Mouse (Mus musculus) effector memory CD4-positive, alpha-beta T cell, adult 5 months (primary cell): ENCODE results near the gene Bub1b. TPM values are rescaled to one million over a fixed set of nuclear protein-coding genes. Genes with fewer than 3 reads are reported as not detected.

Experiments
- polyA plus RNA-seq: library from polyadenylated mRNA; unstranded; fragments of 100-300 nt; shearing (Covaris generic); gene quantifications from one replicate; pipeline ENCODE4 v1.2.1, GENCODE M21; 2017

The Bub1b gene
- polyA plus RNA-seq: 3.3 TPM

GRCm38 (mm10) chr2:118597673-118598568 is at the start of gene Bub1b:
TSS of gene Bub1b (plus strand) at chr2:118598211.

DNA sequence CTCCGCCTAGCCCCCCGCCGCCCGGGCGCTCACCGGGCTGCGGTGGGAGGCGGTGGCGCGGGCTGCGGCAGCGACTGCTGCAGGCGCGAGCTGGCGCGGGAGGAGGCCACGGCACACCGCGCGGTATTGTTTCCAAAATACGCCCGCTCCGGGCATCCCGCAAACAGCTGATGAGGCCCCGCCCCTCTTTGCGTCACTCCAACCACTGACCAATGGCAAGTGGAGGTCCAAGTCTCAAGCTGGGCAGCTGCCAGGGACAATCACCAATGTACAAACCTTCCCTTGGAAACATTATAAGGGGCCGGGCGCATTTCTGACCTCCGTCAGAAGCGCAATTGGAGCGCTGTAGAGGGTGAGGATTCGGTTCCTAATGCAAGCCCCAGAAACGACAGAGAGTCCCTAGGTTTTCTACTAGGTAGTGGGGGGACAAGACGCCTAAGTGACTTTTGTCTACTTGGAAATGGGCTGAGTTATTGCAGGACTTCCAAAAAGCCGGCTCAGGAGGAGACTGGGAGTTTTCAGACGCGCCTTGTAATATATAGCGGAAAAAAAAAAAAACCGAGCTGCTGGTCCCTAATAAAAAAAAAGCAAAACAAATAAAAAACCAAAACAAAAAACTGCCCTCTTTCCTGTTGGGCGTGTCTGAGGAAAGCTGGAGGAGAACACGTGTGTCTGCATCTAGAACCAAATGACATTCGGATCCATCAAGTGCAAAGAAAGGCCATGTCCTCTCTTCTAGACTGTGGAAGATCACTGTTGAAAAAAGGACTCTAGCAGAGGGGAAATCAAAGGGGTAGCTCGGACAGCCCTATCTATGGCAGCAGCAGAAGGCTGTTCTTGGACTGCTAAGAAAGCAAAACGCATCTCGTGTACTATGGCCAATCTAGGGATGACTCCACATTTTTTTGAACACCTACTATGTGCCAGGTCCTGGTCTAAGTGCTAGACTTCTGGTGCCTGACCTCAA is 48.2 kb upstream of the Bub1b start, which contains the start of gene Bmf:
Gene Bmf, minus strand, starts transcription at position 181 of the 967 bp plus-strand sequence.

DNA sequence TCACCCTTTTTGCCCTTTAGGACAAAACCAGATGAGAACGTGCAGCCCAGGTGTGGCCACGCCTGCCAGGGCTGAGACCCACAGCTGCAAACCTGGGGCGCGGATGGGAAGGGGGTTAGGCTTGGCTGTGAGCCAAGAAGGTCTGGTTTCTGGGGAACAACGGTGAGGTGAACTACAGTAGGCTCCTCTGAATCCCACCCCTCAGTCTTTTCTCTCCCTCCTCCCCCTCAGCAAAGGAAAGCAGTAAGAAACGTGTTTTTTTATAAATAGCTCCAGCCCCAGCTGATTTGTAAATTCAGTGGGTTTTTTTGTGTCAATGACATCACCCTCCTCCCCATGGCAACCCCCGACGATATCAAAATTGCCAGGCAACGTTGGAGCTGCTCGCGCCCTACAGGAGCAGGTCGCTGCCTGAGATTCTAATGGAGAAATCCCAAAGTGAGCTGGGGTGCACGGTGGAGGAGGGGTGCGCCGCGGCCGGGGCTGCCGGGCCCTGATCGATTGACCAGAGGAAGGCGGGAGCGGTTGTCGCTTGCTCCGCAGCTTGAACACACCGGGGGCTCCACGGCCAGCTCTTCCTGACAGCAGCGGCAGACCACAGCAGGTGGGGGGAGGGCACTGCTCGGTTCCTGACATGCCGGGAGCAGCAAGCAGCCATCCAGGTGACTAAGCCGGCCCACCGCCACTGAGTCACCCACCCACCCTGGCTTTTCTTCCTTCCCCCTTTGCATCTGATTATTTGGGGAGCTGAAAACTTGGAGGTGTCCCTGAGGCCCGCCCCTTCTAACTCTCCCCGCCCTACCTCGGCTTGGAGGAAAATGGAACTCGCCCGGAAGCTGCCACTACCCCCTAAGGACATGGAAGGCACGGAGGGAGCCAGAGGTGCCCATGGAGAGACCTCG is 65.1 kb downstream of the Bub1b start, which contains the start of gene Pak6:
Gene Pak6, plus strand, starts transcription at position 402 of the 902 bp plus-strand sequence.

Other genes with a start within 250 kb of the Bub1b start
- gene Gpr176, start 224.8 kb upstream of the Bub1b start, polyA plus RNA-seq: not detected
- gene Eif2ak4, start 209.6 kb upstream of the Bub1b start, polyA plus RNA-seq: 11.0 TPM
- gene Srp14, start 118.5 kb upstream of the Bub1b start, polyA plus RNA-seq: 240 TPM
- gene Bmf, start 48.5 kb upstream of the Bub1b start, polyA plus RNA-seq: 9.0 TPM
- gene Pak6, start 65.1 kb downstream of the Bub1b start, polyA plus RNA-seq: 2.2 TPM
- not detected for gene Ankrd63, start 105.8 kb downstream of the Bub1b start, polyA plus RNA-seq
- gene Plcb2, start 130.2 kb downstream of the Bub1b start, polyA plus RNA-seq: 15.4 TPM
- 17.7 TPM for gene Inafm2, start 147.5 kb downstream of the Bub1b start, polyA plus RNA-seq
- gene Ccdc9b, start 164.4 kb downstream of the Bub1b start, polyA plus RNA-seq: not detected
- gene Phgr1, start 174.6 kb downstream of the Bub1b start, polyA plus RNA-seq: not detected
- not detected for gene Disp2, start 181.5 kb downstream of the Bub1b start, polyA plus RNA-seq
- gene Knstrn, start 215.8 kb downstream of the Bub1b start, polyA plus RNA-seq: 5.5 TPM